Mouse (Mus musculus) lung, embryonic 14.5 days (tissue): ENCODE results near the gene Nlrp3. TPM values are rescaled to one million over a fixed set of nuclear protein-coding genes. Genes with fewer than 3 reads are reported as not detected.
"Not testable (repeated sequence)": the region's sequence is repeated elsewhere in the genome, so short reads cannot be mapped to it uniquely, and the experiment has no call there.

Source experiments
- ATAC-seq: fragments of 200-750 bp; cut with Nextera tagmentation; 2 replicates; pipeline ENCODE4 v1.8.0; 2017; ENCODE audit warnings: mild to moderate bottlenecking, moderate TSS enrichment, moderate library complexity; ENCODE audit not compliant: insufficient read depth
- DNase-seq: peaks from one replicate; pipeline ENCODE4 v3.0.0-alpha.2; 2015
- H3K27ac ChIP-seq: fragments of 300-500 bp; sonication (generic); 2 replicates; pipeline ENCODE4 v1.5.1; 2014; ENCODE audit warnings: low read depth, mild to moderate bottlenecking, moderate library complexity
- H3K27me3 ChIP-seq: fragments of 300-500 bp; sonication (generic); 2 replicates; pipeline ENCODE4 v1.6.1; 2014; ENCODE audit warnings: low read length, control low read depth; ENCODE audit not compliant: insufficient read depth
- H3K36me3 ChIP-seq: fragments of 300-500 bp; sonication (generic); 2 replicates; pipeline ENCODE4 v1.6.1; 2014; ENCODE audit warnings: control low read depth; ENCODE audit not compliant: insufficient read depth
- H3K4me1 ChIP-seq: fragments of 300-500 bp; sonication (generic); 2 replicates; pipeline ENCODE4 v1.6.1; 2014; ENCODE audit warnings: antibody characterized with exemption, control low read depth; ENCODE audit not compliant: insufficient read depth
- H3K4me2 ChIP-seq: fragments of 300-500 bp; sonication (generic); 2 replicates; pipeline ENCODE4 v1.6.1; 2014; ENCODE audit warnings: mild to moderate bottlenecking
- H3K4me3 ChIP-seq: fragments of 300-500 bp; sonication (generic); 2 replicates; pipeline ENCODE4 v1.5.1; 2014; ENCODE audit warnings: low read depth, low read length
- H3K9ac ChIP-seq: fragments of 300-500 bp; sonication (generic); 2 replicates; pipeline ENCODE4 v1.6.1; 2014
- H3K9me3 ChIP-seq: fragments of 300-500 bp; sonication (generic); 2 replicates; pipeline ENCODE4 v1.6.1; 2016; ENCODE audit warnings: low read depth, low read length, control low read depth
- CTCF ChIP-seq: IDR thresholded peaks from 2 replicates; pipeline ENCODE4 v1.5.1; 2016; ENCODE audit warnings: antibody characterized with exemption, low read depth
- WGBS: fragments of 180-500 bp; shearing (Covaris S2); extraction: QIAGEN DNeasy Blood & Tissue Kit; methylation state at CpG from one replicate; pipeline ENCODE4 v1.1.7; 2014; 5-methylcytosine and 5-hydroxymethylcytosine counted together
- polyA plus RNA-seq: library from polyadenylated mRNA; unstranded; fragments of >200 nt; fragmentation: Nextera tagmentation; extraction: Ambion mirVana; gene quantifications from 2 replicates; pipeline ENCODE4 v1.2.1, GENCODE M21; 2014

Nlrp3 gene
- polyA plus RNA-seq, 1 experiment from 2014 or later = 0.50 TPM

- no peaks in the 10 kb centered on the region for H3K36me3 ChIP-seq
- H3K27me3 ChIP-seq = no peaks in the 10 kb centered on the region
- no peak overlapping the region for H3K9ac ChIP-seq
- H3K4me2 ChIP-seq = no peak overlapping the region
- no peaks in the 10 kb centered on the region for H3K9me3 ChIP-seq
- H3K4me3 ChIP-seq = no peak overlapping the region
- DNase-seq = no peak
- no peak for TF ChIP-seq CTCF
- no peak for ATAC-seq
- no peaks in the 10 kb centered on the region for H3K4me1 ChIP-seq
- no peak overlapping the region for H3K27ac ChIP-seq
- 73% methylated on average over 8 of the region's 8 CpGs for WGBS
These were observed 13.2 kb downstream of the Nlrp3 start for GRCm38 (mm10) chr11:59554535-59554934.

- Histone ChIP-seq H3K4me1 (no peaks in the 10 kb centered on the region), H3K4me3 (no peak overlapping the region), H3K27me3 (no peaks in the 10 kb centered on the region), H3K9me3 (no peaks in the 10 kb centered on the region), H3K36me3 (no peaks in the 10 kb centered on the region), H3K27ac (no peak overlapping the region), H3K9ac (no peak overlapping the region), H3K4me2 (no peak overlapping the region)
- TF ChIP-seq CTCF = no peak
- 60% methylated on average over 3 of the region's 3 CpGs for WGBS
- DNase-seq (no peak), ATAC-seq (no peak)
These were observed 19.5 kb downstream of the Nlrp3 start for GRCm38 (mm10) chr11:59560906-59561305.

DNA sequence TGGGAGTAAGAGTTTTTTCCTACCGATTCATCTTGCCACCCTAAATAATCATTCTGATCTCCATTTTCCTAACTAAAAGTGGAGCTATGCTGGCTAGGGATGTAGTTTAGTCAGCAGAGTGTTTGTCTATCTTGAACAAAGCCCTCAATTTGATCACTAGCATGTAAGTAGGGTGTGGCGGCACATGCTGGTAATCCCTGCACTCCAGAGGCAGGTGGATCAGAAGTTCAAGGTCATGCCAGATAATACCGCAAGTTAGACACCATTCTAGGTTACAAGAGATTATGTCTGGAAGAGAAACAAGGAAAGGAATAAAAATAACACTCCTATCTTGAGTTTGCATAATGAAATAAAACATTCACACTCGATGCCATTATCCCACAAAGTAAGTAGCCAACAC, 21.0 kb downstream of the Nlrp3 start:
- no peak overlapping the region for H3K27ac ChIP-seq
- no peaks in the 10 kb centered on the region for H3K4me1 ChIP-seq
- ATAC-seq = no peak
- TF ChIP-seq CTCF = no peak
- H3K27me3 ChIP-seq = no peaks in the 10 kb centered on the region
- H3K36me3 ChIP-seq = no peaks in the 10 kb centered on the region
- no peak overlapping the region for H3K4me2 ChIP-seq
- 88% methylated on average over 4 of the region's 4 CpGs for WGBS
- DNase-seq = no peak
- H3K9me3 ChIP-seq = no peaks in the 10 kb centered on the region
- H3K9ac ChIP-seq = no peak overlapping the region
- no peak overlapping the region for H3K4me3 ChIP-seq

DNA sequence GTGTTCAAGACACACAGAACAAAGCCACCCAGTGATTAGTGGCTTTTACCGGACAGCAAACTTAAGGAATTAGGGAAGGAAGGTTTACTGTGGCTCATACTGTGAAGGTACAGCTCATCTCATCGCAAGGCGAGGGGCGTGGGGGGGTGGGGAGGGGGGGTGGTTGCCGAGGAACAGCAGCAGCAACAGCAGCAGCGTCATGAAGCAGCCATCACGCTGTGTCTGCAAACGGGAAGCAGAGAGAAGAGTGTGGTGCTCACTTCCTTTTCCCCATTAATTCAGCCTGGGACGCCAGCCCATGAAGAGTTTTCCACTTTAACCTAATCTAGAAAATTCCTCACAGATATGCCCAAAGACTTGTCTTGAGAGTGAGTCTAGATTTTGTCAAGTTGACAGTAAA, 21.5 kb downstream of the Nlrp3 start:
- Histone ChIP-seq H3K36me3 (no peaks in the 10 kb centered on the region), H3K27me3 (no peaks in the 10 kb centered on the region), H3K4me2 (no peak overlapping the region), H3K27ac (no peak overlapping the region), H3K4me3 (no peak overlapping the region), H3K9me3 (no peaks in the 10 kb centered on the region), H3K4me1 (no peaks in the 10 kb centered on the region), H3K9ac (no peak overlapping the region)
- 66% methylated on average over 9 of the region's 9 CpGs for WGBS
- TF ChIP-seq CTCF = no peak
- ATAC-seq (no peak), DNase-seq (no peak)

DNA sequence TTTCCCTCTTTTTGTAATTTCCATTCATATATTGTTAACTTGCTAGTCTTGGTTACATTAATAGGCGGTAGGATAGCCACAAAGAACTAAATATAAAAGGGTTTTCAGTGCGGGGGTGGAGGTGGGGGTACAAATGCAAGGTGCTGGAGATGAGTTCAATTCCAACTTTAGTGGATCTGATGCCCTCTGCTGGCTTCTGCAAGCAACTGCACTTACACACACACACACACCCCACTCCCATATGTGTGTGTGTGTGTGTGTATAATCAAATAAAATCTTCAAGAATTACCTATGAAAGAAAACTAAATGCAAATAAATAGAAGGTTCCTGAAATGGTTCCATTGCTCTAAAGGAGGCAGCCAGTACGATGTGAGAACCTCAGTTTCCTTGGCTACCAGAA, 27.9 kb downstream of the Nlrp3 start:
- no peaks in the 10 kb centered on the region for H3K4me1 ChIP-seq
- no peak overlapping the region for H3K9ac ChIP-seq
- peak; percentile 66 for TF ChIP-seq CTCF
- DNase-seq (peak; percentile 43), ATAC-seq (no peak)
- no peaks in the 10 kb centered on the region for H3K9me3 ChIP-seq
- H3K4me2 ChIP-seq = no peak overlapping the region
- H3K4me3 ChIP-seq = no peak overlapping the region
- 52% methylated on average over 3 of the region's 3 CpGs for WGBS
- 0 out of 2 replicates have a peak, but pooled peaks cover 4% of the 10 kb centered on the region for H3K27me3 ChIP-seq
- no peaks in the 10 kb centered on the region for H3K36me3 ChIP-seq
- no peak overlapping the region for H3K27ac ChIP-seq

GRCm38 (mm10) chr11:59575726-59576125, 34.4 kb downstream of the Nlrp3 start:
- Histone ChIP-seq H3K4me3 (no peak overlapping the region), H3K4me2 (no peak overlapping the region), H3K27ac (no peak overlapping the region), H3K27me3 (0 out of 2 replicates have a peak, but pooled peaks cover 4% of the 10 kb centered on the region), H3K4me1 (no peaks in the 10 kb centered on the region), H3K9ac (no peak overlapping the region), H3K36me3 (no peaks in the 10 kb centered on the region), H3K9me3 (no peaks in the 10 kb centered on the region)
- no peak for ATAC-seq
- DNase-seq = no peak
- no peak for TF ChIP-seq CTCF
- WGBS = 46% methylated on average over 9 of the region's 9 CpGs

DNA sequence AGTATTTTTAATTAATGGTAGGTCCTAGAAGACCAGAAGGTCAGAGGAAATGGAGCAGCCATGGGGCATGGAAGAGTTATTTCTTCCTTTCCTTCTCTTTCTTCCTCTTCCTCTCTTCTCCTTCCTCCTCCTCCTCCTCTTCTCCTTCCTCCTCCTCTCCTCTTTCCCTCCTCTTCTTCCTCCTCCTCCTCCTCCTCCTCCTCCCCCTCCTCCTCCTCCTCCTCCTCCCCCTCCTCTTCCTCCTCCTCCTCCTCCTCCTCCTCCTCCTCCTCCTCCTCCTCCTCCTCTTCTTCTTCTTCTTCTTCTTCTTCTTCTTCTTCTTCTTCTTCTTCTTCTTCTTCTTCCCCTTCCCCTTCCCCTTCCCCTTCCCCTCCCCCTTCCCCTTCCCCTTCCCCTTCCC, 34.8 kb downstream of the Nlrp3 start, which contains the start of gene Olfr222:
Gene Olfr222, minus strand, starts transcription at position 101 of the 400 bp plus-strand sequence.
- DNase-seq, H3K9me3 ChIP-seq, H3K27ac ChIP-seq, H3K27me3 ChIP-seq, H3K36me3 ChIP-seq, H3K4me2 ChIP-seq, H3K9ac ChIP-seq, ATAC-seq, H3K4me3 ChIP-seq, H3K4me1 ChIP-seq: not testable (repeated sequence)

- Histone ChIP-seq H3K27ac (no peak overlapping the region), H3K9me3 (no peaks in the 10 kb centered on the region), H3K27me3 (no peaks in the 10 kb centered on the region), H3K4me2 (no peak overlapping the region), H3K36me3 (no peaks in the 10 kb centered on the region), H3K4me3 (no peak overlapping the region), H3K9ac (no peak overlapping the region), H3K4me1 (no peaks in the 10 kb centered on the region)
- DNase-seq = peak; percentile 83
- TF ChIP-seq CTCF = no peak
- ATAC-seq = no peak
- WGBS = 19% methylated on average over 6 of the region's 6 CpGs
These were observed 43.2 kb downstream of the Nlrp3 start for GRCm38 (mm10) chr11:59584539-59584938.
